Mouse (Mus musculus): ENCODE data around the gene Hmgcl.
"Not testable (repeated sequence)": the region's sequence is repeated elsewhere in the genome, so short reads cannot be mapped to it uniquely, and the experiment has no call there.

Gene Hmgcl

DNA sequence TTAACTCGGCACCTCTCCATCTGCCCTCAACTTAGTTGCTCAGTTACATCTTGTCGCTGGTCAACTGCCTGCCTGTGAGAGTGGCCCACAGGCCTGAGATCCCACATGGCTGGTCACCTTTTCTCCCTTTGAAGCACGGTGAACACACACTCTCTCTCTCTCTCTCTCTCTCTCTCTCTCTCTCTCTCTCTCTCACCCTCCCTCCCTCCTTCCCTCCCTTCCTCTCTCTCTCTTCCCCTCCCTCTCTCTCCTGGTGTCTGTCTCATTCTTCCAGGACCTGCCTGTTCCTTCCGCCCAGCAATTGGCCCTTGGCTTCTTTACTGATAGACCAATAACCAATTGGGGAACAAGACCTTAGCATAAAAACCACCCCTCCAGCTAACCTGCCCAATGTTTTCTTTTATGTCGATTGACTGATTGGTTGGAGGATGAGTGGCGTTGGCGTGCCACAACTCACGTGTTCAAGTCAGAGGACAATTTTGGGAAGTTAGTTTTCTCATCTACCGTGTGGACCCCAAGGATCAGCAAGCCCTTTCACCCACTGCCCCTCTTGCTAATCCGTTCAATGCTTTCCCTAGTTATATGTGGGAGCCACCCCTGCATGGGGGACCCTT, 19.9 kb upstream of the Hmgcl start:
- no peak for DNase-seq (ENCODE audit: extremely low read depth, low read depth, low spot score)

DNA sequence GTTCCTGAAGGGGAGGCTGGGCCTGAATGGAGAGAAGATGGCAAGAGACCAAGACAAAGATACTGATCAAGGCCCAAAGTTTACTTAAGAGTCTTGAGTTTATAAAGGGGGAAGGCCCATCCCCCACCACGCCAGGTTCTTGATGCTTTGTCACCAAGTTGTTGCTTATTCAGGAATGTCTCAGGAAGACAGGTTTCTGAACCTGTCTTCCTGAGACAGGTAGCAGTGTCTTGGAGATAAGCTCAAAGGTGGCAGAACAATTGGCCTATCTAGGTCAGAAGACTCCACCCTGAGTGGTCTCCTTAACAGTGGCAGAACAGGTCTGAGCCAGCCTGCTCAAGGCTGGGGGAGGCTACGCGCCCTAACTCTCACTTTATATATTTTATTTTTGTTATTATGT, 19.4 kb upstream of the Hmgcl start:
- no peak for DNase-seq (ENCODE audit: extremely low read depth, low read depth, low spot score)

DNA sequence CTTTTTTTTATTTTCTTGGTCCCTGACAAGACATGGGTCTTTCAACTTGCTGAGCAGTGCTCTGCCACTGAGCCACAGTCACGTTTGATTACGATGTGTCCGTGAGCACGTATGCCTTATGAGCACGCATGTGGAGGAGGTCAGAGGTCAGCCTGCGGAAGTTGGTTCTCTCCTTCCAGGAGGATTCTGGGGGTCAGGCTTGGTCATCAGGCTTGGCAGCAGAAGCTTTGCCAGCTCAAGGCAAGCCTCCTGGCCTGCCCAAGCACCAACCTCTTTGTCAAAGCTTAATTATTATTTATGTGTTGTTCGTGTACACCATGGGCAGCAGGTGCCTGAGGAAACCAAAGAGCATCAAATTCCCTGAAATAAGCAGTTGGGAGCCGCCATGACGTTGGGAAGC, 17.9 kb upstream of the Hmgcl start:
- DNase-seq (ENCODE audit: extremely low read depth, low read depth, low spot score), result no peak

DNA sequence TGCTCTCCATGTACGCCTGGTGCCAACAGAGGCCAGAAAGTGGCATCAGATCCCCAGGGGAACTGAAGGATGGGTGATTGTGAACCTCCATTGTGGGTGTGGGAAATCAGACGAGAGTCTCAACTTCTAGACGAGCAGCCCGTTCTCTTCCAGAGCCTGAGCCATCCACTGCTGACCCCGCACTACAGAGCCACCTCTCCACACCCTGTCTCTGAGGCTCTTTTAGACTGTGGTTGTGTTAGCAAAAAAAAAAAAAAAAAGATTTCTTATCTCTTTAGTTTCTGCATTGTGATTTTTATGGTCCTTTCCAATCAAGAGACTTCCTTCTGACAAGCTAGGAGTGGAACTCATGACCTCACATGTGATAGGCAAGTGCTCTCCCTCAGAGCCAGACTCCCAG, 16.8 kb upstream of the Hmgcl start:
- DNase-seq (ENCODE audit: extremely low read depth, low read depth, low spot score), result no peak

DNA sequence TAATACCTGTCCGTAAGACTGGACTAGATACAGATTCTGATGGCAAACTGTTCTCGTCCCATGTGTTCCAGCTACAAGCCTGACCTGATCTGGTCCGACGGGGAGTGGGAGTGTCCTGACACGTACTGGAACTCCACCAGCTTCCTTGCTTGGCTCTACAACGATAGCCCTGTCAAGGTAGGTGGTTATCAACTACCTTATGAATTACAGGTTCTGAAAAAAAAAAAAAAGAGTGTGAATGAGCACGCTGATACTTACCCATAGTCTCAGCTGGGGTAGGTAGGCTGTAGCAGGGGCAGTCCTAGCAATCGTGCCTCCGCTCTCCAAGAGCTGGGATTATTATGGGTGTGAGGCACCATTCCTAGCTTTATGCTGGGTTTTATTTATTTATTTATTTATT, 16.4 kb upstream of the Hmgcl start:
- DNase-seq (ENCODE audit: extremely low read depth, low read depth, low spot score), result no peak

DNA sequence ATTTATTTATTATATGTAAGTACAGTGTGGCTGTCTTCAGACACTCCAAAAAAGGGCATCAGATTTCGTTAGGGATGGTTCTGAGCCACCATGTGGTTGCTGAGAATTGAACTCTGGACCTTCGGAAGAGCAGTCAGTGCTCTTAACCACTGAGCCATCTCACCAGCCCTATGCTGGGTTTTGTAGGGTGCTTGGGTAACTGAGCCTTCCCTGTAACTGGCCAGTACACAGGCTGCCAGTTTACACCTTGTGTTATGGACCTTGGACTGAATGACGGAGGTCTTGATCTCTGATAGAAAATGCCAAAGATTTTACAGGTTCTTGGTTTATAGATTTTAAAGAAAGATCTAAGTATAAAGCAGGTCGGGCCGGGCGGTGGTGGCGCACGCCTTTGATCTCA, 16.0 kb upstream of the Hmgcl start:
- DNase-seq (ENCODE audit: extremely low read depth, low read depth, low spot score), result no peak

DNA sequence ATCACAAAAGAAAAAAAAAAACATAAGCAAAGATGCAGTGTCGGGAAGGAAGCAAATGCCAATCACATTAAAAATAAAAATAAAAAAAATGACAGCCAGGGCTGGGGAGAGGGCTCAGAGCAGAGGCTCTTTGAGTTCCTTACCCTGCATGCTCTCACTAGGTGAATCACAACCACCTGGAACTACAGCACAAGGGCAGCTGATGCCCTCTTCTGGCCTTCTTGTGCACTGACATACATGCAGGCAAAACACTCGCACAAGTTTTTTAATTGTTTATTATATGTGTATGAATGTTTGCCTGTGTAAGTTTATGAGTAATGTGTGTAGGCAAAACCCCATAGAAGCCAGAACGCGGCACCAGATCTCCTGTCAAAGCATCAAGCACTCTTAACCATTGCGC, 14.4 kb upstream of the Hmgcl start:
- no peak for DNase-seq (ENCODE audit: extremely low read depth, low read depth, low spot score)

DNA sequence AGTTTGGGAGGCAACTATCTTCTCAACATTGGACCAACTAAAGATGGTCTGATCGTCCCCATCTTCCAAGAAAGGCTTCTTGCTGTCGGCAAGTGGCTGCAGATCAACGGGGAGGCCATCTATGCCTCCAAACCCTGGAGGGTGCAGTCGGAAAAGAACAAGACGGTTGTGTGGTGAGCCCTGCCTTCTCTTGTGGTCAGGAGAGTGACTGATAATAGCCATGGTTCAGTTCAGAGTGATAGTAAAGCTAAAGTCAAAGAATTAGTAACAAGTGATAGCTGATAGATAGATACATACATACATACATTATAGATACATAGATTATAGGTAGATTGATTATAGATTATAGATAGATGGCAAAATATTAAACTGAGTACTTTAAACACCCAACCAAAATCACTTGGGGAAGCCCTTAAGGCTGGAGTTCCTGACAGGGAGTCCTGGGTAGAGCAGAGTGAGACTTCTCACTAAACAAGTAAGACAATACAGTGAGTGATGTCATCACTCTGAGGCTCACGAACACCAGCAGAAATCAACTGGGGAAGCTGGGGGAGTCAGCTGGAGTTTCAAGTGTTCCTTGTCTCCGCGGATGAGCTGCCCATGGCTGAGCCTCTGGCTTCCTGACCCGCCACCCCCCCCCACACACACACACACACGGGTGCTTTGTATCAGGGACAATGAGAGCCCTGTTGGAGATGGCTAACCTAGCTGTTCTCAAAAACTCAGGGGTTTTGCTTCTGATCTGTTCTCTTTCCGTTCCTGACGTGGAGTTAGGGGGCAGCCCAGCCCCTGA, 11.3 kb upstream of the Hmgcl start:
- no peak for DNase-seq (ENCODE audit: extremely low read depth, low read depth, low spot score)

DNA sequence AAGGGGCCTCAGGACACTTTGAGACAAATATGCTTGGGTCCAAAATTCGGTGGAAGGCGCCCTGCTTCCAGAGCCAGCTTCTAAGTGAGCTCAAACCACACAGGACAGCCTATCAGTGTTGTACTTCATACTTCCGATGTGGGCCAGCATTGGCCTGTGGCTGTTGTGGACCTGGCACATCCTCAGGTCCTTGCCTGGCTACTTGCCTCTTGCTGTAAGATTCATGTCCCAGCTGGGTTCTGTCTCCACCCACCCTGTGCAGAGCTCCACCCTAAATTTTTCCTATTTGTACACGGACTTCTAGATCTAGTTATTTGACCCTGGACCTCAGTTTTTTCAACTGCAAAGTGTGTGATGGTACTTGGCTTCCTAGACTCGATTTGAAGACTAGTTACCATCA, 10.7 kb upstream of the Hmgcl start:
- DNase-seq (ENCODE audit: extremely low read depth, low read depth, low spot score), result no peak

DNA sequence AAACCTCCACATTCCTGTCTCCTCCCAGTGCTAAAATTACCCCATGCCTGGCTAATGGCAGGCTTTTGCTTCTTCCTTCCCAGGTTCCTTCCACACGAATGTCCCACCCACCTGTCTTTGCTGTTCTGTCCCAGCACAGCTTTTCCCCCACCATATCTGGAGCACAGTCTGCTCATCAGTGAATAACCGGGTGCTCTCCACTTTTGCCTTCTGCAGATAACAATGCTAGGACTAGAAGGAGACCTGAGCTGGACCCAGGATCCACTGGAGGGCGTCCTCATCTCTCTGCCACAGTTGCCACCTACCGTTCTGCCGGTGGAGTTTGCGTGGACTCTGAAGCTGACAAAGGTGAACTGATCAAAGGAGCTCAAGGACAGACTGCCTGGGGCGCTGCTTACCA, 7.4 kb upstream of the Hmgcl start:
- DNase-seq (ENCODE audit: extremely low read depth, low read depth, low spot score), result no peak

DNA sequence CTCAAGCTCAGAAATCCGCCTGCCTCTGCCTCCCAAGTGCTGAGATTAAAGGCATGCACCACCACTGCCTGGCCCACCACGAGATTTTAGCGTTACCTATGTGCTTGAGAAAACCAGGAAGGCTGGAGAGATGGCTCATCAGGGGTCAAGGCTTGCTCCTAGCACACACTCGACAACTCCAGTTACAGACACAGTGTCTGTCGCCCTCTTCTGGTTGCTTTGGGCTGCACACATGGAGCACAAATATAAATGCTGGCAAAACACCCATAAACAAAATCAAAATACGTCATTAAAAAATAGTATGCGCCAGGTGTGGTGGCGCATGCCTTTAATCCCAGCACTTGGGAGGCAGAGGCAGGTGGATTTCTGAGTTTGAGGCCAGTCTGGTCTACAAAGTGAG, 5.2 kb upstream of the Hmgcl start:
- not testable (repeated sequence) for DNase-seq (ENCODE audit: extremely low read depth, low read depth, low spot score)

DNA sequence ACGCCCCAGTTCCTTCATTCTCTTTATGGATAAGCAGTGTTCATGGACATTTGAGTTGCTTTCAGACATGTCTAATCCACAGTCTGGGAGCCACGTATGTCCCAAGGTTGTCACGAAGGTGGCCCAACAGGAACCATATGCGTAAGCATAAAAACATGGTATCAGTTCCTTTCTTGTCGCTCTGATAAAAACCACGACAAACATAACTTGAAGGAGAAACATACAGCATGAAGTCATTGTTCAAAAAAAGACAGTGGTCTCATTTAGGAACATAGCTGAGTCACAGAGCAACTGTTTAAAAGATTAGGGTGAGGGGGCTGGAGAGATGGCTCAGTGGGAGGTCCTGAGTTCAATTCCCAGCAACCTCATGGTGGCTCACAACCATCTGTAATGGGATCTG, 4.1 kb upstream of the Hmgcl start:
- DNase-seq (ENCODE audit: extremely low read depth, low read depth, low spot score), result no peak

DNA sequence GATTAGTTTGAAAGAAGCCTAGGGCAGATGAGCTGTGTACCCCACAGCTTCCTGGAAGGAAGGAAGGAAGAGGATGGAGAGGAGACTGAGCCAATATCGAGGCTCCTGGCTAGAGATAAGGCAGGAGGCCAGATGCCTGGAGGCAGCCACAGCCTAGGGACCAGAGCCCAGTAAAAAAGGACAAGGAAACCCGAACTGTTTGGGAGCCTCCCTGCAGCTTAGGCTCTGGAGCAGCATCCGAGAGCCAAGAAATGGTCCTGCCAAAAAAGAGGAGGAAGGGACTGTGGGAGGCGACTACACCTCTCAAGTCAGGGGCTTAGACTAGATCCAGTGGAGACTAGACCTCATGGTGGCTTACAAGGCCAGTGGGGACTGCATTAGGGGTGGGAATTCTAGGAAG, 2.9 kb upstream of the Hmgcl start:
- DNase-seq (ENCODE audit: extremely low read depth, low read depth, low spot score), result no peak

DNA sequence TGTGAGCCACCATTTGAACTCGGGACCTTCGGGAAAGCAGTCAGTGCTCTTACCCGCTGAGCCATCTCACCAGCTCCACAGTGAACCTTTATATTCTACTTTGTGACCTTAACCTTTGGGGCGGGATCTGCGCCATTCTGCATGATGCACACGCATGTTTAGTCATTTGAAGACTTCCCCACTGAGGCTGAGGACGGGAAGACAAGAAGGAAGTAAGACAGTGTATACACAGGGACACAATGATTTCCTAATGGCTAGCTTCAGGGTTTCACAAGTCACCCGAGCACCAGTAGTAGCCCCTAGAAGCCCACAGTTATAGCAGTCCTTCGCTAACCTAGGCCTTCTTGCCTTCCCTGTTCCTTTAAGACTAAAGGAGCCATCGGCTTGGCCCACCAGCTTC, 542 bp upstream of the Hmgcl start:
- DNase-seq (ENCODE audit: extremely low read depth, low read depth, low spot score), result no peak

DNA sequence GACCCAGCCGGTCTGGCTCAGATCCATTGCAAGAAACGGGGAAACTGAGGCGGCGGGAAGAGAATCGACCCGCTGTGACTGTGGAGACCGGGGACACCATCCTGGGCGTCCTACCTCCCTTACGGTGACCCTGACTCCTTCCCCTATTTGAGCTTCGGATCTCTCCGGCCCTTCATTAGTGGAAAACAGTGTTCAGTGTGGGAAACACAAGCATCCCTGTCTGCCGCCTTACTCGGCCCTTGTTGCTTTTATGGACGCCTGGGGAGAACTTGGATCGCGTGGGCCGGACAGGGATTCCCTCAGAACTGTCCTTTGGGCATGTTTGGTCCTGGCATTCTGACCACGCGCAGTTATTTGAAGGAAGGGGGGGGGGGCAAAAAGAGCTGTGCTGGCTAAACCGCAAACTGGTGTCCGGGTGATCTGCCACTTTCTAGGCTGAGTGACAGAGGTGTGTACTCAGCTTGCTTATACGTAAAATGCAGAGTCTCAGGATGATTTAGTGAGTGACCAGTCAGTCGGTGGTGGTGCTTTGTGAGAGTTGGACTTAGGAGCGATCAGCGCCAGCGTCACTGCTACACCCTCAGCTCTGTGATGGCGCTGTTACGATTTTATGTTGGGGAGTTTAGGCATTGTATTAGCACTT, 532 bp downstream of the Hmgcl start:
- no peak for DNase-seq (ENCODE audit: extremely low read depth, low read depth, low spot score)

DNA sequence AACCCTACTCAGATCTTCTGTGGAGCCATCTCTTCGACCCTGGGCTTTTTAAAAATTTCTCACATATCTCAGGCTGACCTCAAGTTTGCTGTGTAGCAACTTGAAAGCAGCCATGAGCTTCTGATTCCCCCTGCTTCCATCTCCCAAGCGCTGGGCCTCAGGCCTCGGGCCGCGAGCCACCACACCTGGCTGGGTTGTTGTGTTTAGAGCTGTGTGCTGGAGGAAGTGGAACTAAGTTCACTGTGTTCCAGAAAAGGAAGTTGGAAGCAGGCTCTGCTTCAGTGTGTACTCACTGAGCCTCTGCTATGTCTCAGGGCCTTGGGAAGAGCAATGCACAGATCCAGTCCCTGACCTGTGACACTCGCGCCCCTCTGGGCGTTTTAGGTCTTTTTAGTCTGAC, 1.9 kb downstream of the Hmgcl start:
- no peak for DNase-seq (ENCODE audit: extremely low read depth, low read depth, low spot score)

DNA sequence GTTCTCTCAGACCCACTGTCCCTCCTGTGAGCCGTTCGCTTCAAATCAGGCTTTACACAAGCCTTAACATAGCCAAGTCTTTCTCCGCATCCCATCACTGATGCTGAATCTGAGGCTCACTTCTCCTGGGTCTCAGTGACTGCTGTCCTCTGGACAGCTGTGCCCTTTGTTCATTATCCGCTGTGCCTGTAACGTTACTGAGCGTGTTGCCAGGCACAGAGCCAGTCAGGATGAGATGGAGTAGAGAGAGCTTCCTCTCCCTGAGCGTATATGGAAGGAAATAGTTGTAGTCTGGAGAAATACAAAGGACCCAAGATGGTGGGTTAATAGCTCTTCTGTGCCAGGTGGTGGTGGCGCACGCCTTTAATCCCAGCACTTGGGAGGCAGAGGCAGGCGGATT, 3.2 kb downstream of the Hmgcl start:
- DNase-seq (ENCODE audit: extremely low read depth, low read depth, low spot score), result no peak

DNA sequence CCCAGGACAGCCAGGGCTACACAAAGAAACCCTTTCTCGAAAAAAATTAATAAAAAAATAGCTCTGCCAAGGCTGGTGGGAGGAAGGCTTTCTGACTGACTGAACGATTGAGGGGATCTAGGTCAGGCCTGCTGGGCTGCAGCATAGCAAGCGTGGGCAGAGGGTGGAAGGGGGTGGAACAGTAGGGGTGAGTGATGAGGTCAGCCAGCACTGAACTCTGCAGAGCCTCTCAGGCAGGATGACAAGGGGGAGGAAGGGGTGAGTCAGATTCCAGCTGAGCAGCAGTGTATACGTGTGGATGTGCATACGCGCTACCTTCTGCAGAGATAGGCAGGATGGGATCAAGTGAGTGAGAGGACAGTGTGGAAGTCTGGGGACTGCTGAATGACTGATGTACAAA, 3.7 kb downstream of the Hmgcl start:
- DNase-seq (ENCODE audit: extremely low read depth, low read depth, low spot score), result no peak

DNA sequence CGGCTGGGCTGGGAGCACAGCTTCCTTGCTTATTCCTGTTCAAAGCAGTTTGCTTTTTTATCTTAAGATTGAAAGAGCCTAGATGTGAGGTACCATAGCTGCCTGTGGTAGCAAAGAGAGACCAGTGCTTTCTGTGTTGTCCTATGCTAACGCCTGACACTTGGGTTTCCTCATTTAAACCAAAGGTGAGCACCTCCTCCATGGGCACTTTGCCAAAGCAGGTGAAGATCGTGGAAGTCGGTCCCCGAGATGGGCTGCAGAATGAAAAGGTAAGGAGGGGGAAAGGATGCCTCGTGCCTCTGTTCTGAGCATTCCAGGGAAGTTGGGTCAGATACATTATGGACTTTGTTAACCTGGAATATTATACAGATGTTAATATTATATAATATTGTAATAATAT, 4.1 kb downstream of the Hmgcl start:
- DNase-seq (ENCODE audit: extremely low read depth, low read depth, low spot score), result no peak

DNA sequence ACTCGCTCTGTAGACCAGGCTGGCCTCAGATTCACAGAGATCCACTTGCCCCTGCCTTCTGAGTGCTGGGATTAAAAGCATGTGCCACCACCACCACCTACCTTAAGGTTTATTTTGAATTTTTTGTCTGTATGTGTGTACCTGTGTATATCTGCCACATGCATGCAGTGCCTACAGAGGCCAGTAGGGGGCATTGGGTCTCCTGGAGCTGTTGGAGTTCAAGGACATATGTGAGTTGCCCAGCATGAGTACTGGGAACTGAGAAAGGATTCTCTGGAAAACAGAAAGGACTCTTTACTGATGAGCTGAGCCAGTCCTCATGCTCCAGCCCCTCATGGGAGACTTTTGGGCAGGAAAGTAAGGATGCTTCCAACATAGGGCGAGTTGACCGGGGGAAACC, 5.3 kb downstream of the Hmgcl start:
- DNase-seq (ENCODE audit: extremely low read depth, low read depth, low spot score), result no peak

DNA sequence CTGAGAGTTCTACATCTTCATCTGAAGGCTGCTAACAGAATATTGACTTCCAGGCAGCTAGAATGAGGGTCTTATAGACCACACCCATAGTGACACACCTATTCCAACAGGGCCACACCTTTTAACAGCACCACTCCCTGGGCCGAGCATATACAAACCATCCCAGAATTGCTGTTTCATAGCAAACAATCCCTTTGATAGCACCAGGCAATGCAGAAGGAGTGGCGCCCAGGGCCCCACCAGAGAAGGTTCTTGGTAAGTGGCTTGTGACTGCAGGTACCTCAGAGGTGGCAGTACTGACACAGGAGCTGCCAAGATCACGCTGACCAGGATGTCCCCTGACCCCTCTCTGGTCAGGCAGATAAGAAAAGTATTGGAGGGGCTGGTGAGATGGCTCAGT, 6.9 kb downstream of the Hmgcl start:
- no peak for DNase-seq (ENCODE audit: extremely low read depth, low read depth, low spot score)

DNA sequence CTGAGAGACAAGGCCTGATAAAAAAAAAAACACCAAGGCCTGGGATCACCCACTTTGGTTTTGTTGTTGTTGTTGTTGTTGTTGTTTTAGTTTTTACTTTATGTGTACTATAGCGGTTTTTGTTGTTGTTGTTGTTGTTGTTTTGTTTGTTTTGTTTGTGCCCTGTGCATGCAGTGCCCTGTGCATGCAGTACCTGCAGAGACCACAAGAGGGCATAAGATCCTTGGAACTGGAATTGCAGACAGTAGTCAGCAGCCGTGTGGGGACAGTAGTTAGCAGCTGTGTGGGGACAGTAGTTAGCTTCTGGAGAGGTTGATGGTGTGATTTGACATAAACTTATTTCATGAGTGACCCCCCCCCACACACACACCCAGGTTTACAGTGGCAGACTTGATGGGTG, 8.0 kb downstream of the Hmgcl start:
- no peak for DNase-seq (ENCODE audit: extremely low read depth, low read depth, low spot score)

DNA sequence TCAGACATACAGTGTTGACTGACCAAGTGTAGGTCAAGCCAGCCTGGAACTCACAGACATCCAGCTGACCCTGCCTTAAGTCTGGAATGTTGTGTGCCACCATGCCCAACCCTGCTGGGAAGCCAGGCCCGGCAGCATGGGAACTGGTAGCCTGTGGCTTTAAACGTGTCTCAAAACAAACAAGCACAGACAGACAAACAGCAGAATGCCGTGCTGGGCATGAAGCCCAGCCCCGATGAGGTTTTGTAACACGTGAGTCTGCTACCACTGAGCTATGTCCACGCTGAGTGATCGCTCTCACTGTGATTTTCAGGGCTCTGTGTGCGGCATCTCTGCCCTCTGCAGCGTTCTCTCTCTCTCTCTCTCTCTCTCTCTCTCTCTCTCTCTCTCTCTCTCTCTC, 9.6 kb downstream of the Hmgcl start:
- no peak for DNase-seq (ENCODE audit: extremely low read depth, low read depth, low spot score)

Data from fat pad, adult 2 months (tissue).